24 mouse cellular contexts compared by ENCODE assay signal in genomic region chr14:30474416-30474815, GRCm38 (mm10). TPM values are rescaled to one million over a fixed set of nuclear protein-coding genes. Genes with fewer than 3 reads are reported as not detected.
A peak's percentile ranks its signal among the peaks of the same experiment; 100 is the strongest.
DNase-seq lines count a peak whose midpoint lies in the region; ATAC-seq and TF ChIP-seq lines count a peak whose summit lies in the region.
"Had no signal": no experiment of that assay in that cellular context is flagged by ENCODE, and none has a peak within 500 bp of the region (broad histone marks: within the 10 kb centered on the region; RNA-seq: fewer than 3 reads in every experiment).

No protein-coding gene starts in this region.

- peaks cover 7% of the 10 kb centered on the region; the same call in 1 of the 2 replicates for H3K4me1 ChIP-seq in kidney, embryonic 15.5 days
- H3K4me1 ChIP-seq: embryonic facial prominence, embryonic 13.5 days; forebrain, embryonic 12.5 days; forebrain, embryonic 15.5 days; hindbrain, embryonic 12.5 days had no signal

- H3K4me2 ChIP-seq in kidney, embryonic 15.5 days, result no peak overlapping the region
- H3K4me2 ChIP-seq: embryonic facial prominence, embryonic 13.5 days; forebrain, embryonic 12.5 days; forebrain, embryonic 15.5 days; heart, embryonic 11.5 days; hindbrain, embryonic 12.5 days had no signal

- DNase-seq in kidney, adult 11 months, result peak; percentile 9
- peak; percentile 42 for DNase-seq in kidney, adult 9 months
- DNase-seq in kidney, postnatal 10 days, result peak; percentile 15
- peak; percentile 47 for DNase-seq in kidney, postnatal 36 days
- DNase-seq in testis, postnatal 14 days (ENCODE audit: low spot score), result no peak
- DNase-seq in layer of hippocampus, adult 2 months (ENCODE audit: low spot score in 2 of 2), result no peak
- DNase-seq: adrenal gland, adult 8-10 months; adrenal gland, postnatal 25 days; cerebellum, adult 11-12 months; cerebellum, adult 8-10 months; cerebellum, postnatal 10 days; cerebellum, postnatal 36 days; embryo, embryonic 11 days; gastrocnemius, postnatal 10 days; heart, adult 11 months had no signal

- no peak overlapping the region for H3K9ac ChIP-seq in kidney, embryonic 15.5 days
- H3K9ac ChIP-seq: embryonic facial prominence, embryonic 13.5 days; forebrain, embryonic 12.5 days; forebrain, embryonic 15.5 days; hindbrain, embryonic 12.5 days had no signal

- no peak for ATAC-seq in kidney, embryonic 15.5 days (replicated peaks; ENCODE audit: low FRiP score)
- ATAC-seq: activated CD4-positive, CD25-positive, alpha-beta regulatory T cell, adult 4 months; forebrain, embryonic 15.5 days had no signal

- TF ChIP-seq CTCF in layer of hippocampus, adult 2 months (conservative IDR thresholded peaks at IDR 0.05), result no peak

- no peaks in the 10 kb centered on the region for H3K36me3 ChIP-seq in kidney, embryonic 15.5 days
- H3K36me3 ChIP-seq: embryonic facial prominence, embryonic 10.5 days; embryonic facial prominence, embryonic 13.5 days; forebrain, embryonic 12.5 days; forebrain, embryonic 15.5 days; hindbrain, embryonic 12.5 days had no signal

- H3K9me3 ChIP-seq in kidney, embryonic 15.5 days (replicated peaks), result no peaks in the 10 kb centered on the region
- H3K9me3 ChIP-seq: embryonic facial prominence, embryonic 10.5 days; embryonic facial prominence, embryonic 13.5 days; forebrain, embryonic 12.5 days; forebrain, embryonic 15.5 days; hindbrain, embryonic 12.5 days had no signal

- H3K4me3 ChIP-seq in kidney, embryonic 15.5 days (replicated peaks), result no peak overlapping the region
- H3K4me3 ChIP-seq in layer of hippocampus, adult 2 months, result no peak overlapping the region
- H3K4me3 ChIP-seq: embryonic facial prominence, embryonic 10.5 days; embryonic facial prominence, embryonic 13.5 days; erythroblast, embryonic 14.5 days; forebrain, embryonic 12.5 days; forebrain, embryonic 15.5 days; hindbrain, embryonic 12.5 days had no signal

- WGBS in kidney, embryonic 15.5 days, result 47% methylated on average over 6 of the region's 6 CpGs

- H3K27me3 ChIP-seq in kidney, embryonic 15.5 days, result no peaks in the 10 kb centered on the region
- H3K27me3 ChIP-seq: embryonic facial prominence, embryonic 13.5 days; forebrain, embryonic 15.5 days; hindbrain, embryonic 12.5 days had no signal

- H3K27ac ChIP-seq in kidney, embryonic 15.5 days, result no peak overlapping the region
- H3K27ac ChIP-seq in layer of hippocampus, adult 2 months, result no peak overlapping the region
- H3K27ac ChIP-seq: embryonic facial prominence, embryonic 10.5 days; embryonic facial prominence, embryonic 13.5 days; forebrain, embryonic 12.5 days; forebrain, embryonic 15.5 days; hindbrain, embryonic 12.5 days had no signal

RNA-seq across cellular contexts. Expression of gene Dcp1a, which starts 4.9 kb away (rescaled TPM):
- 26.9 and 30.0 TPM in 2 replicates for polyA plus RNA-seq in kidney, embryonic 15.5 days (2015; fragmentation: Nextera tagmentation; extraction: Ambion mirVana)
- total RNA-seq in layer of hippocampus, adult 2 months (2021), result 10 to 100 TPM; 22.7 to 23.0 TPM

RNA-seq across cellular contexts. Expression of gene Cacna1d, which starts 16.8 kb away (rescaled TPM):
- polyA plus RNA-seq in kidney, embryonic 15.5 days (2015; fragmentation: Nextera tagmentation; extraction: Ambion mirVana), result 3.2 and 3.3 TPM in 2 replicates
- total RNA-seq in layer of hippocampus, adult 2 months (2021), result 10 to 100 TPM; 51.9 to 52.2 TPM
- polyA plus RNA-seq: erythroblast, embryonic 14.5 days had no signal

Comparison
In these comparisons a context has a peak if more than half of its experiments do, and no peak if none do; other contexts are left out.
1. DNase-seq: peak in kidney, adult 11 months (single experiment), kidney, adult 9 months (single experiment), kidney, postnatal 10 days (single experiment) and kidney, postnatal 36 days (2 of 2); none in testis, postnatal 14 days (single experiment) and layer of hippocampus, adult 2 months (0 of 2).